Mouse (Mus musculus) bone marrow, adult 2 months (tissue): ENCODE results near the gene Zdhhc7.

Experiments
- CTCF ChIP-seq: fragments of 200-500 bp; IDR thresholded peaks from 2 replicates; pipeline ENCODE4 v1.5.1; 2011; ENCODE audit warnings: low read length, control low read depth; ENCODE audit not compliant: control insufficient read depth, insufficient read depth
- POLR2A ChIP-seq: fragments of 200-500 bp; IDR thresholded peaks from 2 replicates; pipeline ENCODE4 v1.6.1; 2011; ENCODE audit warnings: low read depth, mild to moderate bottlenecking, control low read depth, low read length, borderline replicate concordance; ENCODE audit not compliant: control insufficient read depth

GRCm38 (mm10) chr8:120126357-120127161 lies 25.3 kb upstream of the Zdhhc7 start:
- TF ChIP-seq POLR2A (no peak), CTCF (no peak)
